Mouse (Mus musculus) midbrain, embryonic 13.5 days (tissue): ENCODE measurements at regions not wholly inside any gene's neighbourhood (a gene's known extent, or its start where the extent isn't known, plus 50 kb on each side); places are given as distances from the start of the nearest gene placed in this dataset.

Experiments used
- ATAC-seq: fragments of 200-750 bp; cut with Nextera tagmentation; 2 replicates; pipeline ENCODE4 v1.8.0; 2017; ENCODE audit warnings: mild to moderate bottlenecking, moderate TSS enrichment, moderate library complexity
- H3K27ac ChIP-seq: fragments of 300-500 bp; sonication (generic); 2 replicates; pipeline ENCODE4 v1.5.1; 2015; ENCODE audit warnings: inconsistent platforms, mild to moderate bottlenecking, moderate library complexity
- H3K27me3 ChIP-seq: fragments of 300-500 bp; sonication (generic); 2 replicates; pipeline ENCODE4 v1.6.1; 2015; ENCODE audit warnings: mild to moderate bottlenecking, inconsistent platforms
- H3K36me3 ChIP-seq: fragments of 300-500 bp; sonication (generic); 2 replicates; pipeline ENCODE4 v1.6.1; 2015; ENCODE audit warnings: mild to moderate bottlenecking, inconsistent platforms
- H3K4me1 ChIP-seq: fragments of 300-500 bp; sonication (generic); replicated peaks from 2 replicates; pipeline ENCODE4 v1.6.1; 2015; ENCODE audit warnings: inconsistent platforms
- H3K4me2 ChIP-seq: fragments of 300-500 bp; sonication (generic); replicated peaks from 2 replicates; pipeline ENCODE4 v1.6.1; 2015; ENCODE audit warnings: moderate library complexity, mild to moderate bottlenecking, inconsistent platforms
- H3K4me3 ChIP-seq: fragments of 300-500 bp; sonication (generic); replicated peaks from 2 replicates; pipeline ENCODE4 v1.5.1; 2015; ENCODE audit warnings: mild to moderate bottlenecking, inconsistent platforms
- H3K9ac ChIP-seq: fragments of 300-500 bp; sonication (generic); replicated peaks from 2 replicates; pipeline ENCODE4 v1.6.1; 2015; ENCODE audit warnings: mild to moderate bottlenecking, inconsistent platforms
- H3K9me3 ChIP-seq: fragments of 300-500 bp; sonication (generic); 2 replicates; pipeline ENCODE4 v1.6.1; 2016; ENCODE audit warnings: mild to moderate bottlenecking, inconsistent platforms
- WGBS: fragments of 180-500 bp; shearing (Covaris S2); methylation state at CpG from one replicate; pipeline ENCODE4 v1.1.7; 2015; 5-methylcytosine and 5-hydroxymethylcytosine counted together

- H3K4me3 ChIP-seq = no peak overlapping the region
- ATAC-seq = no peak
- H3K27ac ChIP-seq = no peak overlapping the region
- no peak overlapping the region for H3K9ac ChIP-seq
- H3K9me3 ChIP-seq = no peaks in the 10 kb centered on the region
- WGBS = 92% methylated on average over 2 of the region's 2 CpGs
- no peaks in the 10 kb centered on the region for H3K36me3 ChIP-seq
- H3K4me1 ChIP-seq = no peaks in the 10 kb centered on the region
- H3K4me2 ChIP-seq = no peak overlapping the region
- no peaks in the 10 kb centered on the region for H3K27me3 ChIP-seq
Measured at GRCm38 (mm10) chr14:58439963-58440362, 369.6 kb downstream of the Fgf9 start.

DNA sequence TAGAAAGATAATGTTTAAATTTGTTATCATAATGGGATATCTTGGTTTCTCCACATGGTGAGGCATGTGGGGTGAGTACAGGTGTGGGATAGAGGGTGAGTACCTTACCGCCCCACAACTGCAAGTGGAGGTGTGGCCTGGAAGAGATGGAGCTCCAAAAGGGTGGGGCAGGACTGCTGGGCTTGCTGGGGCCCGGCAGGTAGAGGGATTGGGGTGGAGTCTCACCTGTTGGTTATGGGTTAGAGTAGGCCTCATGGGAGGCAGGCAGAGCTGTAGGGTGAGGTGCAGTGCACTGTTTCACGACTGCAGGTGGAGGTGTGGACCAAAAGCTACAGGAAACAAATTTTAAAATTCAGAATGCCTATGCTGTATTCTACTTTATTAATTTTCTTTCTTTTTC lies 365.7 kb downstream of the Fgf9 start:
- H3K27me3 ChIP-seq = no peaks in the 10 kb centered on the region
- H3K4me3 ChIP-seq = no peak overlapping the region
- no peaks in the 10 kb centered on the region for H3K36me3 ChIP-seq
- no peak overlapping the region for H3K9ac ChIP-seq
- no peaks in the 10 kb centered on the region for H3K9me3 ChIP-seq
- no peaks in the 10 kb centered on the region for H3K4me1 ChIP-seq
- no peak overlapping the region for H3K27ac ChIP-seq
- ATAC-seq = no peak
- no peak overlapping the region for H3K4me2 ChIP-seq
- 82% methylated on average over 3 of the region's 3 CpGs for WGBS

GRCm38 (mm10) chr14:58426472-58426871 lies 356.1 kb downstream of the Fgf9 start:
- Histone ChIP-seq H3K27me3 (no peaks in the 10 kb centered on the region), H3K4me1 (no peaks in the 10 kb centered on the region), H3K4me2 (no peak overlapping the region), H3K9ac (no peak overlapping the region), H3K9me3 (no peaks in the 10 kb centered on the region), H3K4me3 (no peak overlapping the region), H3K27ac (no peak overlapping the region), H3K36me3 (no peaks in the 10 kb centered on the region)
- no peak for ATAC-seq
- WGBS = 77% methylated on average over 6 of the region's 6 CpGs

- Histone ChIP-seq H3K27ac (no peak overlapping the region), H3K36me3 (no peaks in the 10 kb centered on the region), H3K9me3 (no peaks in the 10 kb centered on the region), H3K4me3 (no peak overlapping the region), H3K4me1 (no peaks in the 10 kb centered on the region), H3K27me3 (no peaks in the 10 kb centered on the region), H3K9ac (no peak overlapping the region), H3K4me2 (no peak overlapping the region)
- no peak for ATAC-seq
- WGBS = 75% methylated on average over 5 of the region's 5 CpGs
Measured at GRCm38 (mm10) chr14:58421904-58422303, 351.6 kb downstream of the Fgf9 start.

DNA sequence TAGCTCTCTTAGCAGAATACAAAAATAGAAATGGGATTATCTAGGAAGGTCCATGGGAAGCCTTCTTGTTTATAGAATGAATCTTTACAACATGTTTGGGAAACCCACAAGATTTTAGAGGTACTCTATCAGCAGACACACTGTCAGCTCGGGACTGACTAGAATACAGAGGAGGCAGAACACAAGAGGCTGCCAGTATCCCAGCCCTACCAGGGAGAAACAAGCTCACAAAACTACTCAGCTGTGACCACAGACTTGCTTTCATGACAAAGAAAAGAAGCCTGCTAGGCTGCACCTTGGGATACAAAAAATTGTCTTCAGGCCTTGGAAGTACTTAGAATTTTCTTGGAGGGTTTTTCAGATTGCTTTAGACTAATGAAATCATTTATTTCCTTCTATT lies 347.2 kb downstream of the Fgf9 start:
- no peaks in the 10 kb centered on the region for H3K9me3 ChIP-seq
- WGBS = 22% methylated on average over 1 of the region's 1 CpGs
- H3K27ac ChIP-seq = no peak overlapping the region
- ATAC-seq = no peak
- H3K4me3 ChIP-seq = no peak overlapping the region
- no peak overlapping the region for H3K9ac ChIP-seq
- H3K4me2 ChIP-seq = no peak overlapping the region
- no peaks in the 10 kb centered on the region for H3K27me3 ChIP-seq
- H3K36me3 ChIP-seq = no peaks in the 10 kb centered on the region
- no peaks in the 10 kb centered on the region for H3K4me1 ChIP-seq

- no peak for ATAC-seq
- H3K27me3 ChIP-seq = no peaks in the 10 kb centered on the region
- no peak overlapping the region for H3K4me2 ChIP-seq
- H3K27ac ChIP-seq = no peak overlapping the region
- WGBS = 90% methylated on average over 9 of the region's 9 CpGs
- H3K4me1 ChIP-seq = peaks cover 6% of the 10 kb centered on the region; the same call in 1 of the 2 replicates
- no peak overlapping the region for H3K4me3 ChIP-seq
- no peaks in the 10 kb centered on the region for H3K9me3 ChIP-seq
- H3K9ac ChIP-seq = no peak overlapping the region
- no peaks in the 10 kb centered on the region for H3K36me3 ChIP-seq
Measured at GRCm38 (mm10) chr14:58392055-58392726, 321.8 kb downstream of the Fgf9 start.

- Histone ChIP-seq H3K27me3 (no peaks in the 10 kb centered on the region), H3K4me1 (peaks cover 6% of the 10 kb centered on the region; the same call in 1 of the 2 replicates), H3K27ac (no peak overlapping the region), H3K9me3 (no peaks in the 10 kb centered on the region), H3K4me3 (no peak overlapping the region), H3K9ac (no peak overlapping the region), H3K4me2 (no peak overlapping the region), H3K36me3 (no peaks in the 10 kb centered on the region)
- WGBS = 100% methylated on average over 2 of the region's 2 CpGs
- ATAC-seq = no peak
Measured at GRCm38 (mm10) chr14:58390741-58391140, 320.4 kb downstream of the Fgf9 start.

GRCm38 (mm10) chr14:58387348-58388000 lies 317.1 kb downstream of the Fgf9 start:
- 70% methylated on average over 9 of the region's 9 CpGs for WGBS
- no peak for ATAC-seq
- H3K27ac ChIP-seq = no peak overlapping the region

GRCm38 (mm10) chr14:58375056-58375455 lies 304.7 kb downstream of the Fgf9 start:
- no peak overlapping the region for H3K4me3 ChIP-seq
- H3K27ac ChIP-seq = no peak overlapping the region
- peaks cover 4% of the 10 kb centered on the region; the same call in 1 of the 2 replicates for H3K9me3 ChIP-seq
- no peak overlapping the region for H3K4me2 ChIP-seq
- no peak overlapping the region for H3K9ac ChIP-seq
- no peaks in the 10 kb centered on the region for H3K27me3 ChIP-seq
- H3K36me3 ChIP-seq = no peaks in the 10 kb centered on the region
- no peak for ATAC-seq
- no peaks in the 10 kb centered on the region for H3K4me1 ChIP-seq

More at GRCm38 (mm10) chr14:58387348-58388000, 317.1 kb downstream of the Fgf9 start:
- H3K9ac ChIP-seq = no peak overlapping the region
- no peak overlapping the region for H3K4me2 ChIP-seq
- no peak overlapping the region for H3K4me3 ChIP-seq
- no peaks in the 10 kb centered on the region for H3K27me3 ChIP-seq
- no peaks in the 10 kb centered on the region for H3K36me3 ChIP-seq
- peaks cover 6% of the 10 kb centered on the region; the same call in 1 of the 2 replicates for H3K4me1 ChIP-seq
- no peaks in the 10 kb centered on the region for H3K9me3 ChIP-seq

GRCm38 (mm10) chr14:58356824-58357223 lies 286.5 kb downstream of the Fgf9 start:
- Histone ChIP-seq H3K9ac (no peak overlapping the region), H3K27ac (no peak overlapping the region), H3K4me2 (no peak overlapping the region), H3K4me3 (no peak overlapping the region), H3K27me3 (no peaks in the 10 kb centered on the region), H3K4me1 (no peaks in the 10 kb centered on the region), H3K36me3 (no peaks in the 10 kb centered on the region), H3K9me3 (no peaks in the 10 kb centered on the region)
- 64% methylated on average over 2 of the region's 2 CpGs for WGBS
- ATAC-seq = no peak

DNA sequence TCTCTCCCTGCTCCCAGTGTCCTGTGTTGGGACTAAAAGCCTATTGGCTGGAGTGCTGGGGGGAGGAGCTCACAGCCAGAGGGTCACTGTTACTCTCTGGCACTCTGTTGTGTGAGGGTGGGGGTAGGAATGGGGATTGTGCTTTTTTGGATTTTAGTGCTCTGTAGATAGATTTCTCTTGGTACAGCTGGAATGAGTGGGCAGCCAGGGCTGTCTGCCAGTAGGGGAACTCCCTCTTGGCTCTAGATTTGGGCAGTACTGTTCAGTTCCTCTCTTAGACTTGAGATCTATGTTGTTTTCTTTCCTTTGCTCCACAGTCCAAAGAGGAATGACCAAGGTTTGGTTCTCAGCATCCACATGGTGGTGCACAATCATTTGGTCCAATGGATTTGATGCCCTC lies 282.6 kb downstream of the Fgf9 start:
- Histone ChIP-seq H3K4me1 (no peaks in the 10 kb centered on the region), H3K9ac (no peak overlapping the region), H3K27me3 (no peaks in the 10 kb centered on the region), H3K27ac (no peak overlapping the region), H3K36me3 (no peaks in the 10 kb centered on the region), H3K4me3 (no peak overlapping the region), H3K4me2 (no peak overlapping the region), H3K9me3 (no peaks in the 10 kb centered on the region)
- no peak for ATAC-seq

GRCm38 (mm10) chr14:58336148-58336547 lies 265.8 kb downstream of the Fgf9 start:
- ATAC-seq = no peak

DNA sequence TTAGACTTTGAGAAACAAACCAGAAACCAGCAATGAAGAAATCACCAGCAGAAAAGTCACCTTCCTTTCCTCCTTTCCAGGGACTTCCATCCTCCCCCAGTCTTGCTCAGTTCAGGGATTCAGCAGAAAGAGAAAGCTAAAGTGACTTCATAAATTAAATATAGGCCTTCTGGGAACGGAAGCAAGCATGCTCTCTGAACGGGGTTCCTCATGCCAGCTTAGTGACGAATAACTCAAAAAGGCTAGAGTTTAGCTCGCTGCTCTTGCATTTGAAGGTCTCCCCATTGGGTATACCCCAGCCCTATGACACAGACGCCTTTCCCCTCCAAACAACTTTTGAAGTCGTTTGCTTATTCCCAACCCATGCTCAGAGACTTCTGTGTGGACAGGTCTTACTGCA lies 252.8 kb downstream of the Fgf9 start:
- no peak for ATAC-seq
- 82% methylated on average over 6 of the region's 6 CpGs for WGBS

More at GRCm38 (mm10) chr14:58336148-58336547, 265.8 kb downstream of the Fgf9 start:
- Histone ChIP-seq H3K4me3 (no peak overlapping the region), H3K27ac (no peak overlapping the region), H3K4me2 (no peak overlapping the region), H3K36me3 (no peaks in the 10 kb centered on the region), H3K9me3 (no peaks in the 10 kb centered on the region), H3K9ac (no peak overlapping the region), H3K4me1 (no peaks in the 10 kb centered on the region), H3K27me3 (no peaks in the 10 kb centered on the region)
- WGBS = 62% methylated on average over 14 of the region's 14 CpGs

More for the DNA sequence above, 252.8 kb downstream of the Fgf9 start:
- no peak overlapping the region for H3K9ac ChIP-seq
- H3K36me3 ChIP-seq = no peaks in the 10 kb centered on the region
- no peak overlapping the region for H3K4me2 ChIP-seq
- no peaks in the 10 kb centered on the region for H3K9me3 ChIP-seq
- H3K27me3 ChIP-seq = no peaks in the 10 kb centered on the region
- no peaks in the 10 kb centered on the region for H3K4me1 ChIP-seq
- no peak overlapping the region for H3K4me3 ChIP-seq
- H3K27ac ChIP-seq = no peak overlapping the region
